Mouse (Mus musculus): ENCODE data around the gene Nuak2. TPM values are rescaled to one million over a fixed set of nuclear protein-coding genes. Genes with fewer than 3 reads are reported as not detected.
A peak's percentile ranks its signal among the peaks of the same experiment; 100 is the strongest.
"Not testable (repeated sequence)": the region's sequence is repeated elsewhere in the genome, so short reads cannot be mapped to it uniquely, and the experiment has no call there.

The Nuak2 gene
- 49.9 and 54.0 TPM in 2 replicates for polyA plus RNA-seq (2016; fragmentation: Nextera tagmentation; extraction: Ambion mirVana)

- Histone ChIP-seq H3K4me3 (replicated peaks) (peak within 1 kb of the TSS; percentile 83), H3K27me3 (no peaks in the 10 kb centered on the region), H3K4me1 (peaks cover 53% of the 10 kb centered on the region), H3K9ac (peak within 1 kb of the TSS; percentile 89), H3K27ac (peak within 1 kb of the TSS; percentile 99), H3K4me2 (peak within 1 kb of the TSS; percentile 76), H3K36me3 (replicated peaks) (0 out of 2 replicates have a peak, but pooled peaks cover 8% of the 10 kb centered on the region), H3K9me3 (no peaks in the 10 kb centered on the region)
- WGBS = under 1% methylated on average over 67 of the region's 67 CpGs
- ATAC-seq (ENCODE audit: low FRiP score) = peak; percentile 85
Measured at GRCm38 (mm10) chr1:132315889-132316624, at the start of gene Nuak2. Nuak2 (plus strand) TSS chr1:132316126.

- H3K36me3 ChIP-seq (replicated peaks) = no peaks in the 10 kb centered on the region
- WGBS = 72% methylated on average over 8 of the region's 8 CpGs
- ATAC-seq (ENCODE audit: low FRiP score) = no peak
- no peak overlapping the region for H3K9ac ChIP-seq
- H3K4me3 ChIP-seq (replicated peaks) = no peak overlapping the region
- H3K9me3 ChIP-seq = no peaks in the 10 kb centered on the region
- no peak overlapping the region for H3K4me2 ChIP-seq
- peaks cover 13% of the 10 kb centered on the region for H3K4me1 ChIP-seq
- H3K27me3 ChIP-seq = 0 out of 2 replicates have a peak, but pooled peaks cover 2% of the 10 kb centered on the region
- no peak overlapping the region for H3K27ac ChIP-seq
Measured at GRCm38 (mm10) chr1:132266791-132267557, 49.0 kb upstream of the Nuak2 start.

- no peak for ATAC-seq (ENCODE audit: low FRiP score)
- H3K27ac ChIP-seq = no peak overlapping the region
- 0 out of 2 replicates have a peak, but pooled peaks cover 3% of the 10 kb centered on the region for H3K27me3 ChIP-seq
- H3K4me2 ChIP-seq = no peak overlapping the region
- WGBS = 51% methylated on average over 2 of the region's 2 CpGs
- H3K36me3 ChIP-seq (replicated peaks) = no peaks in the 10 kb centered on the region
- no peak overlapping the region for H3K9ac ChIP-seq
- H3K4me3 ChIP-seq (replicated peaks) = no peak overlapping the region
- H3K9me3 ChIP-seq = no peaks in the 10 kb centered on the region
- peaks cover 13% of the 10 kb centered on the region for H3K4me1 ChIP-seq
Measured at GRCm38 (mm10) chr1:132267959-132268358, 48.0 kb upstream of the Nuak2 start.

- no peaks in the 10 kb centered on the region for H3K36me3 ChIP-seq (replicated peaks)
- H3K27ac ChIP-seq = no peak overlapping the region
- 0 out of 2 replicates have a peak, but pooled peaks cover 3% of the 10 kb centered on the region for H3K27me3 ChIP-seq
- 62% methylated on average over 7 of the region's 7 CpGs for WGBS
- no peak overlapping the region for H3K9ac ChIP-seq
- ATAC-seq (ENCODE audit: low FRiP score) = no peak
- H3K4me1 ChIP-seq = peaks cover 13% of the 10 kb centered on the region
- no peaks in the 10 kb centered on the region for H3K9me3 ChIP-seq
- no peak overlapping the region for H3K4me2 ChIP-seq
- no peak overlapping the region for H3K4me3 ChIP-seq (replicated peaks)
Measured at GRCm38 (mm10) chr1:132268418-132269060, 47.4 kb upstream of the Nuak2 start.

GRCm38 (mm10) chr1:132271237-132271636 is 44.7 kb upstream of the Nuak2 start:
- Histone ChIP-seq H3K27ac (no peak overlapping the region), H3K27me3 (0 out of 2 replicates have a peak, but pooled peaks cover 3% of the 10 kb centered on the region), H3K4me1 (peaks cover 7% of the 10 kb centered on the region), H3K9ac (no peak overlapping the region), H3K4me2 (no peak overlapping the region), H3K4me3 (replicated peaks) (no peak overlapping the region), H3K9me3 (no peaks in the 10 kb centered on the region), H3K36me3 (replicated peaks) (no peaks in the 10 kb centered on the region)
- 56% methylated on average over 3 of the region's 3 CpGs for WGBS
- ATAC-seq (ENCODE audit: low FRiP score) = no peak

- WGBS = 82% methylated on average over 3 of the region's 3 CpGs
- Histone ChIP-seq H3K36me3 (replicated peaks) (no peaks in the 10 kb centered on the region), H3K27ac (no peak overlapping the region)
Measured at GRCm38 (mm10) chr1:132276694-132277093, 39.2 kb upstream of the Nuak2 start.

GRCm38 (mm10) chr1:132277124-132277523 is 38.8 kb upstream of the Nuak2 start:
- Histone ChIP-seq H3K4me1 (peaks cover 12% of the 10 kb centered on the region), H3K4me3 (replicated peaks) (no peak overlapping the region), H3K4me2 (no peak overlapping the region), H3K9me3 (no peaks in the 10 kb centered on the region), H3K27ac (no peak overlapping the region), H3K9ac (no peak overlapping the region), H3K27me3 (0 out of 2 replicates have a peak, but pooled peaks cover 5% of the 10 kb centered on the region), H3K36me3 (replicated peaks) (no peaks in the 10 kb centered on the region)
- no peak for ATAC-seq (ENCODE audit: low FRiP score)
- 81% methylated on average over 6 of the region's 6 CpGs for WGBS

More at GRCm38 (mm10) chr1:132276694-132277093, 39.2 kb upstream of the Nuak2 start:
- Histone ChIP-seq H3K4me3 (replicated peaks) (no peak overlapping the region), H3K9me3 (no peaks in the 10 kb centered on the region), H3K4me2 (no peak overlapping the region), H3K9ac (no peak overlapping the region), H3K27me3 (0 out of 2 replicates have a peak, but pooled peaks cover 8% of the 10 kb centered on the region), H3K4me1 (peaks cover 8% of the 10 kb centered on the region)
- ATAC-seq (ENCODE audit: low FRiP score) = no peak

GRCm38 (mm10) chr1:132280636-132281035 is 35.3 kb upstream of the Nuak2 start:
- H3K9ac ChIP-seq; H3K36me3 ChIP-seq (replicated peaks); H3K4me3 ChIP-seq (replicated peaks); H3K27ac ChIP-seq; ATAC-seq (ENCODE audit: low FRiP score); H3K9me3 ChIP-seq; H3K4me2 ChIP-seq: not testable (repeated sequence)
- 74% methylated on average over 6 of the region's 6 CpGs for WGBS
- Histone ChIP-seq H3K27me3 (peaks cover 11% of the 10 kb centered on the region), H3K4me1 (peaks cover 33% of the 10 kb centered on the region)

GRCm38 (mm10) chr1:132281523-132282176 is 34.3 kb upstream of the Nuak2 start:
- H3K4me3 ChIP-seq (replicated peaks) = no peak overlapping the region
- H3K4me2 ChIP-seq = peak overlapping the region; percentile 25; the same call in 1 of the 2 replicates
- H3K4me1 ChIP-seq = peaks cover 37% of the 10 kb centered on the region
- H3K9me3 ChIP-seq = no peaks in the 10 kb centered on the region
- H3K9ac ChIP-seq = no peak overlapping the region
- peaks cover 17% of the 10 kb centered on the region for H3K27me3 ChIP-seq
- WGBS = 6% methylated on average over 8 of the region's 8 CpGs
- no peaks in the 10 kb centered on the region for H3K36me3 ChIP-seq (replicated peaks)
- peak overlapping the region; percentile 78 for H3K27ac ChIP-seq
- peak; percentile 66 for ATAC-seq (ENCODE audit: low FRiP score)

- 82% methylated on average over 2 of the region's 2 CpGs for WGBS
- Histone ChIP-seq H3K27ac (peak overlapping the region; percentile 78), H3K36me3 (replicated peaks) (no peaks in the 10 kb centered on the region), H3K4me1 (peaks cover 40% of the 10 kb centered on the region), H3K9ac (no peak overlapping the region), H3K4me3 (replicated peaks) (no peak overlapping the region), H3K9me3 (no peaks in the 10 kb centered on the region), H3K27me3 (peaks cover 17% of the 10 kb centered on the region), H3K4me2 (no peak overlapping the region)
- peak; percentile 18; the same call in 1 of the 2 replicates for ATAC-seq (ENCODE audit: low FRiP score)
Measured at GRCm38 (mm10) chr1:132282177-132282536, 33.8 kb upstream of the Nuak2 start.

GRCm38 (mm10) chr1:132283018-132283417 is 32.9 kb upstream of the Nuak2 start:
- no peak overlapping the region for H3K9ac ChIP-seq
- H3K36me3 ChIP-seq (replicated peaks) = no peaks in the 10 kb centered on the region
- WGBS = 54% methylated on average over 13 of the region's 13 CpGs
- H3K27me3 ChIP-seq = peaks cover 17% of the 10 kb centered on the region
- H3K27ac ChIP-seq = peak overlapping the region; percentile 78
- peak; percentile 65 for ATAC-seq (ENCODE audit: low FRiP score)
- peaks cover 49% of the 10 kb centered on the region for H3K4me1 ChIP-seq
- no peak overlapping the region for H3K4me2 ChIP-seq
- H3K9me3 ChIP-seq = no peaks in the 10 kb centered on the region
- no peak overlapping the region for H3K4me3 ChIP-seq (replicated peaks)

All from forebrain, embryonic 12.5 days (tissue).